Mouse (Mus musculus): ENCODE measurements at regions not wholly inside any gene's neighbourhood (a gene's known extent, or its start where the extent isn't known, plus 50 kb on each side); places are given as distances from the start of the nearest gene placed in this dataset.
A peak's percentile ranks its signal among the peaks of the same experiment; 100 is the strongest.

GRCm38 (mm10) chr6:101874894-101875293 is 497.2 kb upstream of the Pdzrn3 start:
- DNase-seq = no peak

GRCm38 (mm10) chr6:101858895-101859294 is 481.2 kb upstream of the Pdzrn3 start:
- DNase-seq = no peak

GRCm38 (mm10) chr6:101840695-101841094 is 463.0 kb upstream of the Pdzrn3 start:
- DNase-seq = no peak

- DNase-seq = peak; percentile 46
Measured at GRCm38 (mm10) chr6:101837563-101837962, 459.9 kb upstream of the Pdzrn3 start.

- DNase-seq = no peak
Measured at GRCm38 (mm10) chr6:101793986-101794385, 416.3 kb upstream of the Pdzrn3 start.

GRCm38 (mm10) chr6:101777864-101778263 is 400.2 kb upstream of the Pdzrn3 start:
- DNase-seq = no peak

- no peak for DNase-seq
Measured at GRCm38 (mm10) chr6:101773151-101773550, 395.5 kb upstream of the Pdzrn3 start.

GRCm38 (mm10) chr6:101735107-101735506 is 357.4 kb upstream of the Pdzrn3 start:
- no peak for DNase-seq

GRCm38 (mm10) chr6:101720513-101720912 is 342.8 kb upstream of the Pdzrn3 start:
- DNase-seq = no peak

- DNase-seq = no peak
Measured at GRCm38 (mm10) chr6:101689684-101690083, 312.0 kb upstream of the Pdzrn3 start.

GRCm38 (mm10) chr6:101686578-101686977 is 308.9 kb upstream of the Pdzrn3 start:
- DNase-seq = no peak

GRCm38 (mm10) chr6:101685734-101686133 is 308.0 kb upstream of the Pdzrn3 start:
- DNase-seq = no peak

GRCm38 (mm10) chr6:101684390-101684789 is 306.7 kb upstream of the Pdzrn3 start:
- DNase-seq = peak; percentile 3

GRCm38 (mm10) chr6:101674846-101675245 is 297.1 kb upstream of the Pdzrn3 start:
- DNase-seq = no peak

- no peak for DNase-seq
Measured at GRCm38 (mm10) chr6:101670770-101671169, 293.1 kb upstream of the Pdzrn3 start.

- DNase-seq = no peak
Measured at GRCm38 (mm10) chr6:101669118-101669845, 291.6 kb upstream of the Pdzrn3 start.

- no peak for DNase-seq
Measured at GRCm38 (mm10) chr6:101654351-101654750, 276.7 kb upstream of the Pdzrn3 start.

GRCm38 (mm10) chr6:101650348-101650747 is 272.7 kb upstream of the Pdzrn3 start:
- DNase-seq = peak; percentile 74

- DNase-seq = no peak
Measured at GRCm38 (mm10) chr6:101617295-101617694, 239.6 kb upstream of the Pdzrn3 start.

GRCm38 (mm10) chr6:101616776-101617175 is 239.1 kb upstream of the Pdzrn3 start:
- peak; percentile 4 for DNase-seq

GRCm38 (mm10) chr6:101609015-101609414 is 231.3 kb upstream of the Pdzrn3 start:
- no peak for DNase-seq

GRCm38 (mm10) chr6:101603083-101603482 is 225.4 kb upstream of the Pdzrn3 start:
- DNase-seq = no peak

- no peak for DNase-seq
Measured at GRCm38 (mm10) chr6:101596995-101597394, 219.3 kb upstream of the Pdzrn3 start.

All from adrenal gland, postnatal 10 days (tissue).